Mouse (Mus musculus): ENCODE measurements around the gene Prkce. TPM values are rescaled to one million over a fixed set of nuclear protein-coding genes. Genes with fewer than 3 reads are reported as not detected.

Prkce gene
- polyA plus RNA-seq, 1 experiment from 2014 or later, result 6.2 TPM

DNA sequence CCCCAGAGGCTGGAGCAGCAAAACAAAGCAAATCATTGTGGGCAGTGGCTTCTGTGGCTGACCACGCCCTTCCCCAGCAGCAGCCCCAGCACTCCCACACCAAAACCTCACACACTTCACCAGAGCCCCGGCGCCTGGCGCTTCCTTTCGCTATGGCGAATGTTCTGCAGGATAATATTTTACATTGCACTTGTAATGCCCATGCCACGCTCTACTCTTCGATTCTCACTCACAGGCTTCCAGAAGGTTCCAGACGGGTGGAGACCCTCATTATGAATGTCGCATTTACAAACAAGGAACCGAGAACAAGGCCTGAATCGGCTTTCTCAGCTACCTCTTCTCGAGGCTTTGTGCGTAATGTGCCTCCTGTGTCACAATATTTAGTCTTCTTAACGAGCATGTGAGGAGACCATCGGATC lies 75.5 kb downstream of the Prkce start:
- WGBS, result 81% methylated on average over 16 of the region's 16 CpGs
- Histone ChIP-seq H3K4me2 (no peak overlapping the region), H3K27ac (replicated peaks) (no peak overlapping the region), H3K9me3 (no peaks in the 10 kb centered on the region), H3K36me3 (no peaks in the 10 kb centered on the region), H3K27me3 (replicated peaks) (no peaks in the 10 kb centered on the region), H3K9ac (no peak overlapping the region), H3K4me3 (no peak overlapping the region), H3K4me1 (peaks cover 11% of the 10 kb centered on the region)
- no peak for ATAC-seq (ENCODE audit: extremely low read depth, insufficient number of reproducible peaks, low FRiP score, low TSS enrichment)

GRCm38 (mm10) chr17:86244397-86244796 lies 76.8 kb downstream of the Prkce start:
- no peak overlapping the region for H3K9ac ChIP-seq
- H3K4me2 ChIP-seq, result no peak overlapping the region
- no peak overlapping the region for H3K27ac ChIP-seq (replicated peaks)
- WGBS, result 81% methylated on average over 5 of the region's 5 CpGs
- H3K9me3 ChIP-seq, result no peaks in the 10 kb centered on the region
- H3K36me3 ChIP-seq, result no peaks in the 10 kb centered on the region
- ATAC-seq (ENCODE audit: extremely low read depth, insufficient number of reproducible peaks, low FRiP score, low TSS enrichment), result no peak
- H3K4me3 ChIP-seq, result no peak overlapping the region
- H3K27me3 ChIP-seq (replicated peaks), result no peaks in the 10 kb centered on the region
- H3K4me1 ChIP-seq, result peaks cover 11% of the 10 kb centered on the region

DNA sequence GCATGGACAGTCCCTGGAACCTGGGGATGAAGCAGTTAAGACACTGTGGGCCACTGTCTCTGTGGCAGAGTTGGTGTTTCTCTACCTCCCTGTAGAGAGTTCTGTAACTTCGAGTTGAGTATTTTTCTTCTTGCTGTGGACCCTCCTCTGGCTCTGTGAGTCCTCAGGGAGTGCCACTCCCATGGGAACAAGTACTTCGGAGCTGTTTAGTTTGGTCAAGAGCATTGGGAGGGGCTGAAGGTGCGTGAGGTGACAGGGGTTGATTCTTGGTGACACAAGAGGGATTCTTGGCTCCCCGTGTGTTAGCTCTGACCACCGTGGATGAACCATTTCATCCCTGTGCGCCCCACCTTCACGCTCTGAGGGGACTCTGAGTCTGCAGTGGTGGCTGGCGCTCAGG lies 81.2 kb downstream of the Prkce start:
- Histone ChIP-seq H3K4me3 (no peak overlapping the region), H3K4me1 (peaks cover 22% of the 10 kb centered on the region), H3K36me3 (no peaks in the 10 kb centered on the region), H3K27ac (replicated peaks) (no peak overlapping the region), H3K27me3 (replicated peaks) (no peaks in the 10 kb centered on the region), H3K9me3 (no peaks in the 10 kb centered on the region), H3K9ac (no peak overlapping the region), H3K4me2 (no peak overlapping the region)
- ATAC-seq (ENCODE audit: extremely low read depth, insufficient number of reproducible peaks, low FRiP score, low TSS enrichment), result no peak
- 73% methylated on average over 8 of the region's 8 CpGs for WGBS

GRCm38 (mm10) chr17:86249499-86250405 lies 82.2 kb downstream of the Prkce start:
- Histone ChIP-seq H3K27me3 (replicated peaks) (no peaks in the 10 kb centered on the region), H3K4me3 (no peak overlapping the region), H3K36me3 (0 out of 2 replicates have a peak, but pooled peaks cover 2% of the 10 kb centered on the region), H3K9ac (no peak overlapping the region), H3K27ac (replicated peaks) (no peak overlapping the region), H3K9me3 (peaks cover 4% of the 10 kb centered on the region), H3K4me2 (no peak overlapping the region), H3K4me1 (peaks cover 29% of the 10 kb centered on the region)
- no peak for ATAC-seq (ENCODE audit: extremely low read depth, insufficient number of reproducible peaks, low FRiP score, low TSS enrichment)
- 71% methylated on average over 21 of the region's 21 CpGs for WGBS

DNA sequence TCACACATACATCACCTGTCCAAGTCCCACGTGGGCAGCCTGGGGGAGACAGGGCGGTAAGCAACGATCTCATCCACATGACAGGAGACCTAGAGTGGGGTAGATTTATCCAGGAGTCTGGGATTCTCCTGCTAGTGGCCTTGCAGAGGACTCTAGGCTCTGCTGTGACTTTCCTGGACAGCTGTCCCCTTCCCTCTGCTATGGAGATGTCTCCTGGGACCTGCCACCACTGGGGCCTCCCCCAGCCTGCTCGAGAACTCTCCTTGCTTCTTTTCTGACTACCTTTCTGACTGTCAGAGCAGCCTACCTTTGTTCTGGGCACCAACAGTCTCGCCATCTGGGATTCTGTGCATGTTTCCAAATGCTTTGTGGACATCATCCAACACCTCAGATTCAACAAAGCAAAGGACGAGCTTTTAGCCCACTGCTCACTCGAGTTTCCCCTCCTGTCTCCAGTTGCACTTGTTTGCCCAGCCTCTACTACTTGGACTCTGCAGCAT lies 82.9 kb downstream of the Prkce start:
- H3K9ac ChIP-seq, result no peak overlapping the region
- peaks cover 7% of the 10 kb centered on the region for H3K9me3 ChIP-seq
- no peaks in the 10 kb centered on the region for H3K27me3 ChIP-seq (replicated peaks)
- 62% methylated on average over 7 of the region's 7 CpGs for WGBS
- no peak overlapping the region for H3K4me3 ChIP-seq
- H3K36me3 ChIP-seq, result 0 out of 2 replicates have a peak, but pooled peaks cover 5% of the 10 kb centered on the region
- no peak overlapping the region for H3K4me2 ChIP-seq
- no peak overlapping the region for H3K27ac ChIP-seq (replicated peaks)
- no peak for ATAC-seq (ENCODE audit: extremely low read depth, insufficient number of reproducible peaks, low FRiP score, low TSS enrichment)
- peaks cover 29% of the 10 kb centered on the region for H3K4me1 ChIP-seq

GRCm38 (mm10) chr17:86253884-86254283 lies 86.3 kb downstream of the Prkce start:
- 77% methylated on average over 9 of the region's 9 CpGs for WGBS

DNA sequence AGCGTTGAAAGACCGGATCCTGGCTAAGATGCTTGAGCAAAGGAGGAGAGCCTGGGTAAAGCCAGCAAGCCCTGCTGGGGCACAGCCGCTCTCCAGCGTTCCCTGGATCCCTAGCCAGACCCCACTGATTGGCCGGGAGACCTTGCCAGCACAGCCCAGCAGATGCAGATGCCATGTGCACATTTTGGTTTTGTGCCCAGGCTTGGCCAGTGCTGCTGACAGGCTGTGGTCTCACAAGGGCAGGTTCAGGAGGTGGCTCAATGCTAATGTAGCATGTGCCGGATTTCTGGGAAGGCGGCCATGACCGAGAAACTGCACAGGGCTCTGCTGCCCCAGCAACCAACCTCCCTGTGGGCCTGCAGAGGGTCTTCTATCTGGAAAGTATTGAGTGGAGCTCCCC lies 86.7 kb downstream of the Prkce start:
- no peak for ATAC-seq (ENCODE audit: extremely low read depth, insufficient number of reproducible peaks, low FRiP score, low TSS enrichment)
- Histone ChIP-seq H3K9ac (no peak overlapping the region), H3K4me3 (no peak overlapping the region), H3K4me2 (no peak overlapping the region), H3K27ac (replicated peaks) (no peak overlapping the region), H3K4me1 (peaks cover 46% of the 10 kb centered on the region), H3K36me3 (0 out of 2 replicates have a peak, but pooled peaks cover 5% of the 10 kb centered on the region), H3K27me3 (replicated peaks) (no peaks in the 10 kb centered on the region), H3K9me3 (peaks cover 7% of the 10 kb centered on the region)
- 83% methylated on average over 8 of the region's 8 CpGs for WGBS

More at GRCm38 (mm10) chr17:86253884-86254283, 86.3 kb downstream of the Prkce start:
- Histone ChIP-seq H3K27me3 (replicated peaks) (no peaks in the 10 kb centered on the region), H3K9me3 (peaks cover 7% of the 10 kb centered on the region), H3K36me3 (0 out of 2 replicates have a peak, but pooled peaks cover 5% of the 10 kb centered on the region), H3K4me3 (no peak overlapping the region), H3K4me2 (no peak overlapping the region), H3K4me1 (peaks cover 44% of the 10 kb centered on the region), H3K9ac (no peak overlapping the region), H3K27ac (replicated peaks) (no peak overlapping the region)
- no peak for ATAC-seq (ENCODE audit: extremely low read depth, insufficient number of reproducible peaks, low FRiP score, low TSS enrichment)

DNA sequence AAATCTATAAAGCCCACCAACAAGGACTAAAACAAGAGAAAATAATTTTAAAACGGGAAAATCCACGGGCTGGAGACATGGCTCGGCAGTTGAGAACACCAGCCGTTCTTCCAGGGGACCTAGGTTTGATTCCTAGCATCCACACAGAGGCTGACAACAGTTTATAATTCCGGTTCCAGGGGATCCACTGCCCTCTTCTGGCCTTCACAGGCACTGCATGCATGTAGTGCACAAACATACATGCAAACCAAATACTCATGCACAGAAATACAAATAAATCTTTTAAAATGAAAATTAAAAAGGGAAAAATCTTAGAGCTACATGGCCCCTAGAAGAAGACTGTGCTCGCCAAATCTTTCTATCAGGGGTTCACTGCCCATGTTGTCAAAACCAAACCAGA lies 87.4 kb downstream of the Prkce start:
- no peak overlapping the region for H3K4me2 ChIP-seq
- peaks cover 46% of the 10 kb centered on the region for H3K4me1 ChIP-seq
- ATAC-seq (ENCODE audit: extremely low read depth, insufficient number of reproducible peaks, low FRiP score, low TSS enrichment), result no peak
- H3K27ac ChIP-seq (replicated peaks), result no peak overlapping the region
- 0 out of 2 replicates have a peak, but pooled peaks cover 5% of the 10 kb centered on the region for H3K36me3 ChIP-seq
- H3K9ac ChIP-seq, result no peak overlapping the region
- H3K9me3 ChIP-seq, result peaks cover 7% of the 10 kb centered on the region
- 95% methylated on average over 6 of the region's 6 CpGs for WGBS
- H3K4me3 ChIP-seq, result no peak overlapping the region
- H3K27me3 ChIP-seq (replicated peaks), result no peaks in the 10 kb centered on the region

GRCm38 (mm10) chr17:86256730-86257131 lies 89.1 kb downstream of the Prkce start:
- peaks cover 55% of the 10 kb centered on the region for H3K4me1 ChIP-seq
- ATAC-seq (ENCODE audit: extremely low read depth, insufficient number of reproducible peaks, low FRiP score, low TSS enrichment), result no peak; the same call in 1 of the 2 replicates
- no peak overlapping the region for H3K4me3 ChIP-seq
- H3K9me3 ChIP-seq, result peaks cover 7% of the 10 kb centered on the region
- no peak overlapping the region; the same call in 1 of the 2 replicates for H3K9ac ChIP-seq
- peak overlapping the region; percentile 41; the same call in 1 of the 2 replicates for H3K27ac ChIP-seq (replicated peaks)
- WGBS, result 51% methylated on average over 10 of the region's 10 CpGs
- no peak overlapping the region for H3K4me2 ChIP-seq
- H3K36me3 ChIP-seq, result 0 out of 2 replicates have a peak, but pooled peaks cover 5% of the 10 kb centered on the region
- H3K27me3 ChIP-seq (replicated peaks), result no peaks in the 10 kb centered on the region

DNA sequence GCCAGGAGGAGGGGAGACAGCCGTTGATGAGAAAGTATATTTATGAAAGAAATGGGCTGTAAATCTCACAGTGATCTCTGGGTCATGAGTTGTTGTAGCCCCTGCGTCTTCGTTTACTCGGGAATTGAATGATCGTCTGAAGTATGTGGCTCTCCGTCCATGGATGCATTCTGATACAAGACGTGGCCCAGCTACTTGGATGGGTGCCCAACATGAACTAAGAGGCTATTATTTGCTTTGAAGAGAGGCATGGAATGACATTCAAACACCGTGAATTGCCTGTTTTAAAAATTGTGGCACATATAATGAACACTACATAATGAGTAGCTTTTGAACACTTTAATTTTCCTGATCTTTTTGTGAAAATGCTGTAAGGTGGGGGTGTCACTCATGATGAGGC lies 93.5 kb downstream of the Prkce start:
- Histone ChIP-seq H3K27me3 (replicated peaks) (no peaks in the 10 kb centered on the region), H3K4me2 (0 out of 2 replicates have a peak overlapping the region, but pooled peaks have one; percentile 24), H3K27ac (replicated peaks) (peak overlapping the region; percentile 58), H3K36me3 (no peaks in the 10 kb centered on the region), H3K9me3 (no peaks in the 10 kb centered on the region), H3K4me1 (peaks cover 43% of the 10 kb centered on the region), H3K4me3 (no peak overlapping the region), H3K9ac (no peak overlapping the region)
- WGBS, result 30% methylated on average over 8 of the region's 8 CpGs
- no peak for ATAC-seq (ENCODE audit: extremely low read depth, insufficient number of reproducible peaks, low FRiP score, low TSS enrichment)

DNA sequence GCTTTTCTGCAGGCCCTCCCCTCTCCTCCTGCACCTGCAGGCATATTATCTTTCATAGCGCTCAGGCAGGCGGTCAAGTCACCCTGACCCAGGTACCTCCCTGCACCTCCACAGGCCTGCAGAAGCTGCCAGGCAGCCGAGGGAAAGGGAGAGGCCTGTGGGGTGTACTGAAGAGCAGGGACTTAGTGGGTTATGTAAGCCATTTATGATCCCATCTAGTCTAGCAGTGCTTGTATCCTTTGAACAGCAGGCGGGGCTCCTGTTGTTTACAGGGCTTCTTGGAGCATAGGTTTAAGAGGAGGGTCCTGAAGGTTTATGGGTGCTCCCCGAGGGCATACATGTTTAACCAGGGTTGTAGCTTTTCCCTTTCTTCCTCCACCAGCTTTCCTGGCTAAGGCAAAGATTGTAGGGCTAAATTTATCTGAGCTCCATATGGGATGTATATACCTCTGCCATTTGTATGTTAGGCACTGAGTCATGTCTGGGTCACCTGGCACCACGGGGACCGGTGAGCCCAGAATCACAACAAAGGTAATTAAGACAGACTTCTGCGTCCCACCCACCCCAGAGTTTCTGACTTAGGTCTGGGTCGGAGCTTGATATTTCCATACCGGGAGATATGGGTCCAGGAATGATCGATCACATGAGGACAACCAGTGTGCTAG lies 96.5 kb downstream of the Prkce start:
- Histone ChIP-seq H3K36me3 (no peaks in the 10 kb centered on the region), H3K27me3 (replicated peaks) (no peaks in the 10 kb centered on the region), H3K4me2 (no peak overlapping the region), H3K4me1 (peaks cover 52% of the 10 kb centered on the region), H3K9me3 (no peaks in the 10 kb centered on the region), H3K9ac (no peak overlapping the region), H3K4me3 (no peak overlapping the region), H3K27ac (replicated peaks) (no peak overlapping the region)
- ATAC-seq (ENCODE audit: extremely low read depth, insufficient number of reproducible peaks, low FRiP score, low TSS enrichment), result no peak
- 84% methylated on average over 11 of the region's 11 CpGs for WGBS

Data from heart, embryonic 13.5 days (tissue).